Mouse (Mus musculus) frontal cortex, postnatal 36 days (tissue): Measurements from ENCODE around the gene Ttll12.
A peak's percentile ranks its signal among the peaks of the same experiment; 100 is the strongest.

ENCODE experiments used
- DNase-seq, 2 experiments: peaks; one replicate each; pipeline ENCODE4 v3.0.0; 2022; ENCODE audit warnings: low spot score in 2 of 2

Gene Ttll12

GRCm38 (mm10) chr15:83594513-83595363 is at the start of gene Ttll12:
Gene Ttll12 (minus strand): TSS chr15:83595157.
- DNase-seq, result peak; percentile 94 to 97

GRCm38 (mm10) chr15:83642518-83642917 is 47.6 kb upstream of the Ttll12 start:
- DNase-seq, result no peak

GRCm38 (mm10) chr15:83640208-83640607 is 45.3 kb upstream of the Ttll12 start:
- no peak for DNase-seq

GRCm38 (mm10) chr15:83639160-83639559 is 44.2 kb upstream of the Ttll12 start:
- no peak for DNase-seq

GRCm38 (mm10) chr15:83638196-83638899 is 43.4 kb upstream of the Ttll12 start:
- no peak for DNase-seq

- DNase-seq, result no peak
Observed at GRCm38 (mm10) chr15:83636759-83637158, 41.8 kb upstream of the Ttll12 start.

- DNase-seq, result no peak
Observed at GRCm38 (mm10) chr15:83635251-83635650, 40.3 kb upstream of the Ttll12 start.

- peak in 1 of 2 experiments; percentile 16 for DNase-seq
Observed at GRCm38 (mm10) chr15:83634076-83634475, 39.1 kb upstream of the Ttll12 start.

GRCm38 (mm10) chr15:83631071-83631470 is 36.1 kb upstream of the Ttll12 start:
- no peak for DNase-seq

- no peak for DNase-seq
Observed at GRCm38 (mm10) chr15:83629716-83630115, 34.8 kb upstream of the Ttll12 start.

- no peak for DNase-seq
Observed at GRCm38 (mm10) chr15:83626142-83626645, 31.2 kb upstream of the Ttll12 start.

- peak; percentile 36 to 71 for DNase-seq
Observed at GRCm38 (mm10) chr15:83615245-83615644, 20.3 kb upstream of the Ttll12 start.

GRCm38 (mm10) chr15:83607115-83607802 is 12.3 kb upstream of the Ttll12 start:
- DNase-seq, result peak; percentile 39 to 59

- DNase-seq, result no peak
Observed at GRCm38 (mm10) chr15:83606700-83607099, 11.7 kb upstream of the Ttll12 start.

- no peak for DNase-seq
Observed at GRCm38 (mm10) chr15:83606216-83606615, 11.3 kb upstream of the Ttll12 start.

- no peak for DNase-seq
Observed at GRCm38 (mm10) chr15:83603426-83603825, 8.5 kb upstream of the Ttll12 start.

- no peak for DNase-seq
Observed at GRCm38 (mm10) chr15:83603046-83603396, 8.1 kb upstream of the Ttll12 start.

- DNase-seq, result no peak
Observed at GRCm38 (mm10) chr15:83602372-83603045, 7.6 kb upstream of the Ttll12 start.

GRCm38 (mm10) chr15:83601185-83601584 is 6.2 kb upstream of the Ttll12 start:
- DNase-seq, result no peak

GRCm38 (mm10) chr15:83596833-83597232 is 1.9 kb upstream of the Ttll12 start:
- no peak for DNase-seq

- no peak for DNase-seq
Observed at GRCm38 (mm10) chr15:83595364-83595711, 381 bp upstream of the Ttll12 start.
